Comparison of ENCODE assay signal across 8 mouse cellular contexts in genomic region chr17:35196321-35196641, GRCm38 (mm10). TPM values are rescaled to one million over a fixed set of nuclear protein-coding genes. Genes with fewer than 3 reads are reported as not detected.
DNase-seq lines count a peak whose midpoint lies in the region; ATAC-seq and TF ChIP-seq lines count a peak whose summit lies in the region.

No protein-coding gene starts in this region.

- TF ChIP-seq CTCF in spleen, adult 2 months (IDR thresholded peaks at IDR 0.05; ENCODE audit: extremely low read depth, insufficient read depth, insufficient read length, insufficient replicate concordance): no peak
- no peak for TF ChIP-seq CTCF in liver, embryonic 14.5 days (IDR thresholded peaks at IDR 0.05; ENCODE audit: low read depth)

- no peaks in the 10 kb centered on the region for H3K27me3 ChIP-seq in spleen, adult 2 months (ENCODE audit: control insufficient read depth, insufficient read depth, low read length)
- H3K27me3 ChIP-seq in forebrain, embryonic 16.5 days (replicated peaks; ENCODE audit: control insufficient read depth, insufficient read depth, low read length): peaks cover 27% of the 10 kb centered on the region
- peaks cover 23% of the 10 kb centered on the region for H3K27me3 ChIP-seq in liver, embryonic 14.5 days (ENCODE audit: control insufficient read depth, insufficient read depth, low read length)

- H3K4me2 ChIP-seq in forebrain, embryonic 16.5 days (ENCODE audit: low read length): peak overlapping the region; percentile 75
- peak overlapping the region; percentile 65 for H3K4me2 ChIP-seq in liver, embryonic 14.5 days (ENCODE audit: low read depth)

- no peak for TF ChIP-seq POLR2A in spleen, adult 2 months (IDR thresholded peaks at IDR 0.05; ENCODE audit: low read depth, low read length)

- peak overlapping the region; percentile 92 for H3K4me3 ChIP-seq in spleen, adult 2 months (ENCODE audit: extremely low read depth, insufficient read depth, insufficient read length)
- H3K4me3 ChIP-seq in forebrain, embryonic 16.5 days (replicated peaks; ENCODE audit: low read length): peak overlapping the region; percentile 43
- H3K4me3 ChIP-seq in liver, embryonic 14.5 days (ENCODE audit: insufficient read depth in 1 of 2, low read depth in 2 of 2, low read length in 2 of 2): no peak overlapping the region; a peak in 2 of 4 replicates

- ATAC-seq in forebrain, embryonic 16.5 days: no peak
- ATAC-seq in liver, embryonic 14.5 days (ENCODE audit: insufficient read depth): no peak

- H3K36me3 ChIP-seq in spleen, adult 2 months (ENCODE audit: control insufficient read depth, insufficient read depth, low read length): peaks cover 15% of the 10 kb centered on the region
- H3K36me3 ChIP-seq in forebrain, embryonic 16.5 days (ENCODE audit: control insufficient read depth, insufficient read depth): no peaks in the 10 kb centered on the region
- H3K36me3 ChIP-seq in liver, embryonic 14.5 days (replicated peaks; ENCODE audit: control insufficient read depth, insufficient read depth, low read depth): no peaks in the 10 kb centered on the region

- H3K4me1 ChIP-seq in spleen, adult 2 months (ENCODE audit: control insufficient read depth, insufficient read depth, insufficient read length): peaks cover 25% of the 10 kb centered on the region; the same call in 1 of the 2 replicates
- H3K4me1 ChIP-seq in forebrain, embryonic 16.5 days (replicated peaks; ENCODE audit: control insufficient read depth, insufficient read depth, low read length): peaks cover 11% of the 10 kb centered on the region
- peaks cover 0 to 12% of the 10 kb centered on the region in 2 experiments; a peak in 2 of 4 replicates for H3K4me1 ChIP-seq in liver, embryonic 14.5 days (replicated peaks; ENCODE audit: control insufficient read depth in 2 of 2, insufficient read depth in 2 of 2, low read length in 1 of 2)

- H3K9me3 ChIP-seq in forebrain, embryonic 16.5 days (ENCODE audit: control insufficient read depth, low read length): no peaks in the 10 kb centered on the region
- H3K9me3 ChIP-seq in liver, embryonic 14.5 days (ENCODE audit: control insufficient read depth, low read length): no peaks in the 10 kb centered on the region

- H3K27ac ChIP-seq in spleen, adult 2 months (ENCODE audit: insufficient read depth, low read length): peak overlapping the region; percentile 100
- H3K27ac ChIP-seq in forebrain, embryonic 16.5 days (ENCODE audit: low read length): no peak overlapping the region
- no peak overlapping the region for H3K27ac ChIP-seq in liver, embryonic 14.5 days

- H3K9ac ChIP-seq in forebrain, embryonic 16.5 days (replicated peaks; ENCODE audit: low read depth, low read length): peak overlapping the region; percentile 31; the same call in 1 of the 2 replicates
- no peak overlapping the region for H3K9ac ChIP-seq in liver, embryonic 14.5 days (replicated peaks)

- no peak for DNase-seq in spleen, adult 2 months (ENCODE audit: low read depth in 1 of 2, low spot score in 2 of 2)
- no peak for DNase-seq in spleen, adult 18-20 months
- no peak for DNase-seq in liver, embryonic 14.5 days (ENCODE audit: low read depth in 3 of 3, low spot score in 3 of 3)
- DNase-seq in thymus, postnatal 25 days: peak; percentile 56
- no peak for DNase-seq in retina, embryonic 14.5 days (ENCODE audit: low spot score)
- no peak for DNase-seq in spleen, postnatal 4 days (ENCODE audit: low spot score in 2 of 2)
- no peak for DNase-seq in spleen, adult 12 weeks (ENCODE audit: low spot score)

- WGBS in spleen, adult 2 months: 27% methylated on average over 9 of the region's 9 CpGs
- 40% methylated on average over 9 of the region's 9 CpGs for WGBS in forebrain, embryonic 16.5 days
- WGBS in liver, embryonic 14.5 days (ENCODE audit: insufficient replicate concordance): 39% methylated on average over 9 of the region's 9 CpGs

- TF ChIP-seq EP300 in liver, embryonic 14.5 days (IDR thresholded peaks at IDR 0.05; ENCODE audit: low read depth): no peak

RNA-seq across cellular contexts. Expression of gene Ltb, which starts 2.0 kb away (rescaled TPM):
- 531 and 756 TPM in 2 replicates for polyA plus RNA-seq in spleen, adult 2 months (2012; rRNA removed)
- 0.24 TPM in 1 of 2 replicates, not detected in the other for polyA plus RNA-seq in forebrain, embryonic 16.5 days (2015; fragmentation: Nextera tagmentation; extraction: Ambion mirVana)
- polyA plus RNA-seq in liver, embryonic 14.5 days (2012; rRNA removed): 0.47 and 0.70 TPM in 2 replicates
- polyA plus RNA-seq in liver, embryonic 14.5 days (2014; fragmentation: Nextera tagmentation; extraction: Ambion mirVana): 0.28 and 0.64 TPM in 2 replicates

RNA-seq across cellular contexts. Expression of gene Tnf, which starts 5.5 kb away (rescaled TPM):
- polyA plus RNA-seq in spleen, adult 2 months (2012; rRNA removed): 7.5 and 13.2 TPM in 2 replicates
- polyA plus RNA-seq in forebrain, embryonic 16.5 days (2015; fragmentation: Nextera tagmentation; extraction: Ambion mirVana): not detected in 2 replicates
- 0.42 and 0.73 TPM in 2 replicates for polyA plus RNA-seq in liver, embryonic 14.5 days (2012; rRNA removed)
- polyA plus RNA-seq in liver, embryonic 14.5 days (2014; fragmentation: Nextera tagmentation; extraction: Ambion mirVana): 0.15 and 0.43 TPM in 2 replicates

RNA-seq across cellular contexts. Expression of gene Lst1, which starts 8.0 kb away (rescaled TPM):
- polyA plus RNA-seq in spleen, adult 2 months (2012; rRNA removed): 109 and 112 TPM in 2 replicates
- 4.5 and 4.9 TPM in 2 replicates for polyA plus RNA-seq in forebrain, embryonic 16.5 days (2015; fragmentation: Nextera tagmentation; extraction: Ambion mirVana)
- 25.6 and 37.4 TPM in 2 replicates for polyA plus RNA-seq in liver, embryonic 14.5 days (2012; rRNA removed)
- 32.8 and 37.7 TPM in 2 replicates for polyA plus RNA-seq in liver, embryonic 14.5 days (2014; fragmentation: Nextera tagmentation; extraction: Ambion mirVana)

RNA-seq across cellular contexts. Expression of gene Lta, which starts 8.9 kb away (rescaled TPM):
- polyA plus RNA-seq in spleen, adult 2 months (2012; rRNA removed): 24.8 and 26.8 TPM in 2 replicates
- 0.24 and 0.35 TPM in 2 replicates for polyA plus RNA-seq in forebrain, embryonic 16.5 days (2015; fragmentation: Nextera tagmentation; extraction: Ambion mirVana)
- polyA plus RNA-seq in liver, embryonic 14.5 days (2012; rRNA removed): 0.04 and 0.07 TPM in 2 replicates
- polyA plus RNA-seq in liver, embryonic 14.5 days (2014; fragmentation: Nextera tagmentation; extraction: Ambion mirVana): not detected in 2 replicates

RNA-seq across cellular contexts. Expression of gene Aif1, which starts 20.4 kb away (rescaled TPM):
- polyA plus RNA-seq in spleen, adult 2 months (2012; rRNA removed): 8.3 and 10.2 TPM in 2 replicates
- 5.9 and 8.0 TPM in 2 replicates for polyA plus RNA-seq in forebrain, embryonic 16.5 days (2015; fragmentation: Nextera tagmentation; extraction: Ambion mirVana)
- polyA plus RNA-seq in liver, embryonic 14.5 days (2012; rRNA removed): 3.1 and 8.1 TPM in 2 replicates
- 18.6 and 20.7 TPM in 2 replicates for polyA plus RNA-seq in liver, embryonic 14.5 days (2014; fragmentation: Nextera tagmentation; extraction: Ambion mirVana)

Comparison
In these comparisons a context has a peak if more than half of its experiments do, and no peak if none do; other contexts are left out.
1. H3K4me3 ChIP-seq: peak in spleen, adult 2 months (single experiment) and forebrain, embryonic 16.5 days (single experiment); none in liver, embryonic 14.5 days (0 of 2).
2. RNA of gene Ltb, which starts 2.0 kb away (polyA plus RNA-seq): 531 to 756 TPM in spleen, adult 2 months; 0.28 to 0.70 TPM in liver, embryonic 14.5 days and 0.24 TPM in forebrain, embryonic 16.5 days; every median in the first group is over 100 times any median in the second.